Mouse (Mus musculus): Measurements from ENCODE around the gene Hk1. TPM values are rescaled to one million over a fixed set of nuclear protein-coding genes. Genes with fewer than 3 reads are reported as not detected.

Gene Hk1
- polyA plus RNA-seq, 1 experiment, result 61.3 TPM

- peaks cover 7% of the 10 kb centered on the region for H3K4me1 ChIP-seq (ENCODE audit: control insufficient read depth, insufficient read depth, low read length)
- no peak for TF ChIP-seq POLR2A (IDR thresholded peaks at IDR 0.05; ENCODE audit: insufficient read depth, low read length)
- 0 out of 2 replicates have a peak, but pooled peaks have one; percentile 24 for TF ChIP-seq EP300 (IDR thresholded peaks at IDR 0.05; ENCODE audit: insufficient read depth, low read depth, low read length)
Measured at GRCm38 (mm10) chr10:62339211-62340094, 40.3 kb downstream of the Hk1 start.

GRCm38 (mm10) chr10:62338626-62339025 lies 41.1 kb downstream of the Hk1 start:
- peaks cover 7% of the 10 kb centered on the region for H3K4me1 ChIP-seq (ENCODE audit: control insufficient read depth, insufficient read depth, low read length)
- H3K9ac ChIP-seq (ENCODE audit: low read depth, poor library complexity, severe bottlenecking), result no peak overlapping the region
- H3K9me3 ChIP-seq (replicated peaks; ENCODE audit: control insufficient read depth, insufficient read depth, low read length, poor library complexity, severe bottlenecking), result no peaks in the 10 kb centered on the region
- H3K4me3 ChIP-seq (ENCODE audit: low read depth, low read length), result peak overlapping the region; percentile 10
- no peaks in the 10 kb centered on the region for H3K36me3 ChIP-seq (ENCODE audit: control insufficient read depth, insufficient read depth, low read length, poor library complexity, severe bottlenecking)
- TF ChIP-seq POLR2A (IDR thresholded peaks at IDR 0.05; ENCODE audit: insufficient read depth, low read length) (no peak), EP300 (IDR thresholded peaks at IDR 0.05; ENCODE audit: insufficient read depth, low read depth, low read length) (0 out of 2 replicates have a peak, but pooled peaks have one; percentile 51)
- peak overlapping the region; percentile 58 for H3K27ac ChIP-seq (ENCODE audit: insufficient read depth, low read length)
- H3K27me3 ChIP-seq (ENCODE audit: control insufficient read depth, insufficient read depth, low read length, poor library complexity, severe bottlenecking), result no peaks in the 10 kb centered on the region

More at GRCm38 (mm10) chr10:62339211-62340094, 40.3 kb downstream of the Hk1 start:
- Histone ChIP-seq H3K9me3 (replicated peaks; ENCODE audit: control insufficient read depth, insufficient read depth, low read length, poor library complexity, severe bottlenecking) (no peaks in the 10 kb centered on the region), H3K36me3 (ENCODE audit: control insufficient read depth, insufficient read depth, low read length, poor library complexity, severe bottlenecking) (no peaks in the 10 kb centered on the region), H3K27ac (ENCODE audit: insufficient read depth, low read length) (no peak overlapping the region), H3K9ac (ENCODE audit: low read depth, poor library complexity, severe bottlenecking) (peak overlapping the region; percentile 50), H3K27me3 (ENCODE audit: control insufficient read depth, insufficient read depth, low read length, poor library complexity, severe bottlenecking) (no peaks in the 10 kb centered on the region), H3K4me3 (ENCODE audit: low read depth, low read length) (peak overlapping the region; percentile 76)

GRCm38 (mm10) chr10:62338176-62338575 lies 41.5 kb downstream of the Hk1 start:
- no peak for TF ChIP-seq CTCF (IDR thresholded peaks at IDR 0.05; ENCODE audit: low read depth, low read length)
- TF ChIP-seq POLR2A (IDR thresholded peaks at IDR 0.05; ENCODE audit: insufficient read depth, low read length), result no peak
- no peak; the same call in 1 of the 2 replicates for TF ChIP-seq EP300 (IDR thresholded peaks at IDR 0.05; ENCODE audit: insufficient read depth, low read depth, low read length)
- Histone ChIP-seq H3K4me3 (ENCODE audit: low read depth, low read length) (peak overlapping the region; percentile 10), H3K27ac (ENCODE audit: insufficient read depth, low read length) (peak overlapping the region; percentile 58), H3K9ac (ENCODE audit: low read depth, poor library complexity, severe bottlenecking) (no peak overlapping the region), H3K27me3 (ENCODE audit: control insufficient read depth, insufficient read depth, low read length, poor library complexity, severe bottlenecking) (no peaks in the 10 kb centered on the region), H3K4me1 (ENCODE audit: control insufficient read depth, insufficient read depth, low read length) (peaks cover 7% of the 10 kb centered on the region), H3K36me3 (ENCODE audit: control insufficient read depth, insufficient read depth, low read length, poor library complexity, severe bottlenecking) (no peaks in the 10 kb centered on the region), H3K9me3 (replicated peaks; ENCODE audit: control insufficient read depth, insufficient read depth, low read length, poor library complexity, severe bottlenecking) (no peaks in the 10 kb centered on the region)

GRCm38 (mm10) chr10:62336601-62337578 lies 42.8 kb downstream of the Hk1 start:
- H3K36me3 ChIP-seq (ENCODE audit: control insufficient read depth, insufficient read depth, low read length, poor library complexity, severe bottlenecking), result no peaks in the 10 kb centered on the region
- no peak for TF ChIP-seq POLR2A (IDR thresholded peaks at IDR 0.05; ENCODE audit: insufficient read depth, low read length)
- TF ChIP-seq EP300 (IDR thresholded peaks at IDR 0.05; ENCODE audit: insufficient read depth, low read depth, low read length), result peak; percentile 58; the same call in 1 of the 2 replicates
- H3K9me3 ChIP-seq (replicated peaks; ENCODE audit: control insufficient read depth, insufficient read depth, low read length, poor library complexity, severe bottlenecking), result no peaks in the 10 kb centered on the region
- H3K4me1 ChIP-seq (ENCODE audit: control insufficient read depth, insufficient read depth, low read length), result peaks cover 7% of the 10 kb centered on the region
- H3K27me3 ChIP-seq (ENCODE audit: control insufficient read depth, insufficient read depth, low read length, poor library complexity, severe bottlenecking), result no peaks in the 10 kb centered on the region
- H3K9ac ChIP-seq (ENCODE audit: low read depth, poor library complexity, severe bottlenecking), result no peak overlapping the region
- peak overlapping the region; percentile 58 for H3K27ac ChIP-seq (ENCODE audit: insufficient read depth, low read length)
- no peak overlapping the region for H3K4me3 ChIP-seq (ENCODE audit: low read depth, low read length)

GRCm38 (mm10) chr10:62335423-62335776 lies 44.3 kb downstream of the Hk1 start:
- Histone ChIP-seq H3K4me1 (ENCODE audit: control insufficient read depth, insufficient read depth, low read length) (peaks cover 14% of the 10 kb centered on the region), H3K4me3 (ENCODE audit: low read depth, low read length) (no peak overlapping the region), H3K27ac (ENCODE audit: insufficient read depth, low read length) (no peak overlapping the region), H3K36me3 (ENCODE audit: control insufficient read depth, insufficient read depth, low read length, poor library complexity, severe bottlenecking) (no peaks in the 10 kb centered on the region), H3K9me3 (replicated peaks; ENCODE audit: control insufficient read depth, insufficient read depth, low read length, poor library complexity, severe bottlenecking) (no peaks in the 10 kb centered on the region), H3K9ac (ENCODE audit: low read depth, poor library complexity, severe bottlenecking) (no peak overlapping the region), H3K27me3 (ENCODE audit: control insufficient read depth, insufficient read depth, low read length, poor library complexity, severe bottlenecking) (no peaks in the 10 kb centered on the region)
- TF ChIP-seq POLR2A (IDR thresholded peaks at IDR 0.05; ENCODE audit: insufficient read depth, low read length), result no peak
- TF ChIP-seq CTCF (IDR thresholded peaks at IDR 0.05; ENCODE audit: low read depth, low read length), result no peak
- no peak for TF ChIP-seq EP300 (IDR thresholded peaks at IDR 0.05; ENCODE audit: insufficient read depth, low read depth, low read length)

Data from ES-Bruce4 (cell line).